Mouse (Mus musculus): ENCODE results near the gene Tmem192.

Tmem192 gene

DNA sequence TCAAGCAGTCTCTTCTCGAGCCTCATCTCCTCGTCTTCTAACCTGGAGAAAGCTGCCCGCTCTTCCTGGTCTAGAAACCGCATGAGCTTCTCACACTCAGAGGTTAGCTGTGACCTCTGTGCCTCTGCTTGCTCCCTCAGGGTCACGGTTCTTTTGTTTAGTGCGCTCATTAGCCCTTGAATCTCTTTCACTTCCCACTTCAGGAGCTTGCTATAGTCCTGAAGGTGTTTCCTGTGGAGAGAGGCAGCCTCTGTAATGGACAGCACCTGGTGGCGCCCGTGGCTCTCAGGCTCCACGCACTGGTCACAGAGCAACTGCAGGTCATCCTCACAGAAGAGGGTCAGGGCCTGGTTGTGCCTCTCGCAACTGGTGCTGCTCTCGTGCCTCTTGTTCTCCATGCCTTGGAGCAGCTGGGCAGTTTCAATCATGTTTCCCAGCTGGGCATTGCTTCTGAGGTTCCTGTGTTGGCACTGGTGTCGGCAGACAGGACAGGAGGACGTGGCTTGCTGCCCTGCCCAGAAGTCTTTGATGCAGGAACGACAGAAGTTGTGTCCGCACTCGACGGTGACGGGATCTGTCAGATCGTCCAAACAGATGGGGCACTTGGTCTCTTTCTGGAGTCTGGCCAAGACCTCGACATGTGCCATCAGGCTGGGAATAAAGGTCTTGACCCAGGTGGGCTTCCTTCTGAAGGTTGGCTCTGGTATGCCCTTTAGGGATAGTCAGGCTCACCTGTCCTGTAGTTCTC lies 36.3 kb downstream of the Tmem192 start:
- CTCF ChIA-PET: no interaction called here

DNA sequence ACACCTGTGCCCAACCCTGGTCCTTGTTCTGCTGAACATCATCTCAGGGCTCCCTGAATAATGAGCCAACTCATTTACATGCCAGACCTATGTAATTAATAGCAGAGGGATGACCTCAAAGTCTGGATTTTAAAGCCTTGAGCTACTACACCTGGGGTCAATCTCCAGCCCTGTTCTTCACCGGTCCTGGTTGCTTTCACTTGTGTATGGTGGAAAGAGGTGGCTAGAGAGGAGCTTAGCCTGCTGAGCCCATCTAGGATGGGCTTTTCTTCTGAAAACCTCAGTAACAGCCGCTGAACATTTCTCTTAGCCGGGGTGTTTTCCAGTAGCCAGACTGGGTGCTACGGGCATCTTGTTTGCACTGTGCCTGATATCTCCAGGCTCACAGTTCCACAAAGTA lies 40.7 kb downstream of the Tmem192 start, which contains the start of gene Trim75:
TSS of gene Trim75 (minus strand) at position 101 of the 400 bp plus-strand sequence.
- CTCF ChIA-PET: no interaction called here

DNA sequence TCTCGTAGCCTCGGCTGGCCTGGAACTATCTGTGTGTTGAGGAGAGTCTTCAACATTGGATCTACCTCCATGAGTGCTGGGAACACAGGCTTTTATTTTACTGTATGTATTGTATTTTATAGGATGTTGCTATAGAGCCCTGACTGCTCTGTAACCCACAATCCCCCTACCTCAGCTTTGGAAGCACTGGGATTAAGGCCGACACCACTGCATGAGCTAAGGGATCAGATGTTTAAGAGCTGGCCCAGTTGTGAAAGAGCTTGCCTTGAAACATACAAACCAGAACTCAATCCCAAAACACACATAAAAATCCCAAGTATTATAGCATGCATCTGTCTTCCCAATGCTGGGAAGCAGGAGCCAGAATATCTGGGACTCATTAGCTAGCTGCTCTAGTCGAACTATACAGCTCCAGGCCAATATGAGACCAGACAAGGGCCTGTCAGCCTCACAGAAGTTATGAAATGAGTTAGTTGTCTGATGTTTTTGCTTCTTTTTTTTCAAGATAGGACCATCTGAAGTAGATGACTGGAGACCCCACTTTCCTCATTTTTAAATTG lies 51.9 kb downstream of the Tmem192 start:
- CTCF ChIA-PET: no interaction called here

- CTCF ChIA-PET: interaction anchor here (0.6 kb wide), 1 partner anchor 63 kb away, joined by 3 read pairs; no protein-coding TSS in a partner anchor
Observed at GRCm38 (mm10) chr8:65007616-65008015, 60.6 kb downstream of the Tmem192 start.

DNA sequence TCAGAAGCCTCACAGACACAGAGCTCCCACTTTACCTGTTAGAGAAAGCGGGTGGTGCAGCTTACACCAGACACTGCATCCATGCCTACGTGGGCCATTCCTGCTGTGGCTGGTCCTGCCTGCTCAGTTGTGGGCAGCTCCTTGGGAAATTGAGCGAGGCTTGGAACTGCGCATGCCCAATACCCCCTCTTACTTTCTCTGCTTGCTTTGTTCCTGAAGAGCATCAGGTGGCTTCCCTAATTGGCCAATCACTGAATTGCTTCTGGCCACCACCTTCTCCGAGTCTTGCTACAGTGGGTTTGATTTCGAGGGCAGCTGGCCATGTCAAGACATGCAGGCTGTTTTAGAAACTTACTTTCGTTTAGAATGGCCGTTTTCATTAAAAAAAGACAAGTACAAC lies 71.4 kb downstream of the Tmem192 start, which contains the start of the genes Trim61 and Trim60:
TSS of gene Trim61 (minus strand) at position 101 of the 400 bp plus-strand sequence.
TSS of gene Trim60 (minus strand) at position 162 of the 400 bp plus-strand sequence.
- CTCF ChIA-PET: no interaction called here

Measured in spleen, embryonic (tissue).